Mouse (Mus musculus): ENCODE measurements around the gene Pwwp2b.

- TF ChIP-seq CTCF (IDR thresholded peaks at IDR 0.05; ENCODE audit: borderline replicate concordance, extremely low read depth, insufficient read depth, insufficient read length) (no peak; the same call in 1 of the 2 replicates), POLR2A (IDR thresholded peaks at IDR 0.05; ENCODE audit: borderline replicate concordance, extremely low read depth, insufficient read depth, insufficient read length, poor library complexity, severe bottlenecking) (no peak)
Measured at GRCm38 (mm10) chr7:139309106-139309505, 60.8 kb downstream of the Pwwp2b start.
